Mouse (Mus musculus): Measurements from ENCODE around the gene Csnk1d. TPM values are rescaled to one million over a fixed set of nuclear protein-coding genes. Genes with fewer than 3 reads are reported as not detected.

The Csnk1d gene
- polyA plus RNA-seq, 1 experiment from 2014 or later: 93.9 TPM

GRCm38 (mm10) chr11:120951237-120951636 lies 39.9 kb downstream of the Csnk1d start:
- Histone ChIP-seq H3K27me3 (replicated peaks; ENCODE audit: control insufficient read depth, insufficient read depth, low read length) (no peaks in the 10 kb centered on the region), H3K4me1 (ENCODE audit: control insufficient read depth, insufficient read depth, low read length) (peaks cover 37% of the 10 kb centered on the region), H3K9me3 (ENCODE audit: control insufficient read depth, low read length) (no peaks in the 10 kb centered on the region), H3K9ac (ENCODE audit: low read depth, low read length) (peak overlapping the region; percentile 52; the same call in 1 of the 2 replicates), H3K4me3 (ENCODE audit: low read length) (peak overlapping the region; percentile 65), H3K27ac (ENCODE audit: low read length) (peak overlapping the region; percentile 60), H3K36me3 (ENCODE audit: control insufficient read depth, insufficient read depth, low read length) (peaks cover 2% of the 10 kb centered on the region; the same call in 1 of the 2 replicates), H3K4me2 (ENCODE audit: low read depth, low read length) (peak overlapping the region; percentile 83)
- WGBS: 29% methylated on average over 8 of the region's 8 CpGs
- no peak for ATAC-seq

- ATAC-seq: peak; percentile 87
- Histone ChIP-seq H3K9me3 (ENCODE audit: control insufficient read depth, low read length) (no peaks in the 10 kb centered on the region), H3K27ac (ENCODE audit: low read length) (peak overlapping the region; percentile 72), H3K36me3 (ENCODE audit: control insufficient read depth, insufficient read depth, low read length) (no peaks in the 10 kb centered on the region), H3K4me1 (ENCODE audit: control insufficient read depth, insufficient read depth, low read length) (peaks cover 37% of the 10 kb centered on the region), H3K4me3 (ENCODE audit: low read length) (peak overlapping the region; percentile 65), H3K27me3 (replicated peaks; ENCODE audit: control insufficient read depth, insufficient read depth, low read length) (no peaks in the 10 kb centered on the region), H3K9ac (ENCODE audit: low read depth, low read length) (peak overlapping the region; percentile 76), H3K4me2 (ENCODE audit: low read depth, low read length) (peak overlapping the region; percentile 83)
- WGBS: 4% methylated on average over 39 of the region's 39 CpGs
These were observed 40.6 kb downstream of the Csnk1d start for GRCm38 (mm10) chr11:120950281-120951202.

GRCm38 (mm10) chr11:120949863-120950262 lies 41.3 kb downstream of the Csnk1d start:
- peak overlapping the region; percentile 83 for H3K4me2 ChIP-seq (ENCODE audit: low read depth, low read length)
- H3K9me3 ChIP-seq (ENCODE audit: control insufficient read depth, low read length): no peaks in the 10 kb centered on the region
- peak overlapping the region; percentile 65 for H3K4me3 ChIP-seq (ENCODE audit: low read length)
- H3K27me3 ChIP-seq (replicated peaks; ENCODE audit: control insufficient read depth, insufficient read depth, low read length): no peaks in the 10 kb centered on the region
- peaks cover 33% of the 10 kb centered on the region for H3K4me1 ChIP-seq (ENCODE audit: control insufficient read depth, insufficient read depth, low read length)
- peak overlapping the region; percentile 76 for H3K9ac ChIP-seq (ENCODE audit: low read depth, low read length)
- ATAC-seq: no peak
- H3K27ac ChIP-seq (ENCODE audit: low read length): peak overlapping the region; percentile 73
- H3K36me3 ChIP-seq (ENCODE audit: control insufficient read depth, insufficient read depth, low read length): no peaks in the 10 kb centered on the region
- WGBS: 28% methylated on average over 10 of the region's 10 CpGs

- H3K4me3 ChIP-seq (ENCODE audit: low read length): peak overlapping the region; percentile 65
- no peaks in the 10 kb centered on the region for H3K27me3 ChIP-seq (replicated peaks; ENCODE audit: control insufficient read depth, insufficient read depth, low read length)
- no peaks in the 10 kb centered on the region for H3K36me3 ChIP-seq (ENCODE audit: control insufficient read depth, insufficient read depth, low read length)
- ATAC-seq: peak; percentile 54
- H3K4me1 ChIP-seq (ENCODE audit: control insufficient read depth, insufficient read depth, low read length): peaks cover 29% of the 10 kb centered on the region
- peak overlapping the region; percentile 83 for H3K4me2 ChIP-seq (ENCODE audit: low read depth, low read length)
- peak overlapping the region; percentile 73 for H3K27ac ChIP-seq (ENCODE audit: low read length)
- WGBS: 2% methylated on average over 73 of the region's 75 CpGs
- H3K9me3 ChIP-seq (ENCODE audit: control insufficient read depth, low read length): no peaks in the 10 kb centered on the region
- H3K9ac ChIP-seq (ENCODE audit: low read depth, low read length): peak overlapping the region; percentile 76
These were observed 42.0 kb downstream of the Csnk1d start for GRCm38 (mm10) chr11:120948861-120949851.

GRCm38 (mm10) chr11:120948328-120948727 lies 42.8 kb downstream of the Csnk1d start, which contains the start of gene Slc16a3:
Gene Slc16a3 (plus strand): TSS chr11:120948480.
- peak within 1 kb of the TSS; percentile 65 for H3K4me3 ChIP-seq (ENCODE audit: low read length)
- ATAC-seq: peak; percentile 43
- no peaks in the 10 kb centered on the region for H3K36me3 ChIP-seq (ENCODE audit: control insufficient read depth, insufficient read depth, low read length)
- peak within 1 kb of the TSS; percentile 83 for H3K4me2 ChIP-seq (ENCODE audit: low read depth, low read length)
- H3K9me3 ChIP-seq (ENCODE audit: control insufficient read depth, low read length): no peaks in the 10 kb centered on the region
- WGBS: 20% methylated on average over 12 of the region's 12 CpGs
- H3K4me1 ChIP-seq (ENCODE audit: control insufficient read depth, insufficient read depth, low read length): peaks cover 29% of the 10 kb centered on the region
- no peaks in the 10 kb centered on the region for H3K27me3 ChIP-seq (replicated peaks; ENCODE audit: control insufficient read depth, insufficient read depth, low read length)
- H3K9ac ChIP-seq (ENCODE audit: low read depth, low read length): peak within 1 kb of the TSS; percentile 76
- H3K27ac ChIP-seq (ENCODE audit: low read length): peak within 1 kb of the TSS; percentile 73

GRCm38 (mm10) chr11:120945926-120946325 lies 45.2 kb downstream of the Csnk1d start:
- Histone ChIP-seq H3K4me2 (ENCODE audit: low read depth, low read length) (no peak overlapping the region), H3K9me3 (ENCODE audit: control insufficient read depth, low read length) (no peaks in the 10 kb centered on the region), H3K36me3 (ENCODE audit: control insufficient read depth, insufficient read depth, low read length) (no peaks in the 10 kb centered on the region), H3K27me3 (replicated peaks; ENCODE audit: control insufficient read depth, insufficient read depth, low read length) (no peaks in the 10 kb centered on the region), H3K27ac (ENCODE audit: low read length) (no peak overlapping the region), H3K4me3 (ENCODE audit: low read length) (no peak overlapping the region), H3K9ac (ENCODE audit: low read depth, low read length) (no peak overlapping the region), H3K4me1 (ENCODE audit: control insufficient read depth, insufficient read depth, low read length) (peaks cover 16% of the 10 kb centered on the region; the same call in 1 of the 2 replicates)
- ATAC-seq: no peak
- 88% methylated on average over 5 of the region's 5 CpGs for WGBS

- no peaks in the 10 kb centered on the region for H3K36me3 ChIP-seq (ENCODE audit: control insufficient read depth, insufficient read depth, low read length)
- H3K27ac ChIP-seq (ENCODE audit: low read length): no peak overlapping the region
- H3K9me3 ChIP-seq (ENCODE audit: control insufficient read depth, low read length): no peaks in the 10 kb centered on the region
- no peak overlapping the region for H3K9ac ChIP-seq (ENCODE audit: low read depth, low read length)
- ATAC-seq: no peak
- peaks cover 11% of the 10 kb centered on the region; the same call in 1 of the 2 replicates for H3K4me1 ChIP-seq (ENCODE audit: control insufficient read depth, insufficient read depth, low read length)
- no peaks in the 10 kb centered on the region for H3K27me3 ChIP-seq (replicated peaks; ENCODE audit: control insufficient read depth, insufficient read depth, low read length)
- WGBS: 78% methylated on average over 7 of the region's 7 CpGs
- no peak overlapping the region for H3K4me2 ChIP-seq (ENCODE audit: low read depth, low read length)
- H3K4me3 ChIP-seq (ENCODE audit: low read length): no peak overlapping the region
These were observed 45.9 kb downstream of the Csnk1d start for GRCm38 (mm10) chr11:120945266-120945665.

- 81% methylated on average over 6 of the region's 6 CpGs for WGBS
- H3K4me2 ChIP-seq (ENCODE audit: low read depth, low read length): no peak overlapping the region
- H3K9me3 ChIP-seq (ENCODE audit: control insufficient read depth, low read length): no peaks in the 10 kb centered on the region
- H3K27ac ChIP-seq (ENCODE audit: low read length): no peak overlapping the region
- no peak overlapping the region for H3K4me3 ChIP-seq (ENCODE audit: low read length)
- no peaks in the 10 kb centered on the region for H3K27me3 ChIP-seq (replicated peaks; ENCODE audit: control insufficient read depth, insufficient read depth, low read length)
- H3K4me1 ChIP-seq (ENCODE audit: control insufficient read depth, insufficient read depth, low read length): no peaks in the 10 kb centered on the region; the same call in 1 of the 2 replicates
- ATAC-seq: no peak
- no peaks in the 10 kb centered on the region for H3K36me3 ChIP-seq (ENCODE audit: control insufficient read depth, insufficient read depth, low read length)
- H3K9ac ChIP-seq (ENCODE audit: low read depth, low read length): no peak overlapping the region
These were observed 50.2 kb downstream of the Csnk1d start for GRCm38 (mm10) chr11:120940959-120941358.

Measured in intestine, embryonic 16.5 days (tissue).